Mouse (Mus musculus): ENCODE measurements around the gene 0610040J01Rik. TPM values are rescaled to one million over a fixed set of nuclear protein-coding genes. Genes with fewer than 3 reads are reported as not detected.

The 0610040J01Rik gene
- polyA plus RNA-seq, 1 experiment from 2014 or later = 1.5 TPM

DNA sequence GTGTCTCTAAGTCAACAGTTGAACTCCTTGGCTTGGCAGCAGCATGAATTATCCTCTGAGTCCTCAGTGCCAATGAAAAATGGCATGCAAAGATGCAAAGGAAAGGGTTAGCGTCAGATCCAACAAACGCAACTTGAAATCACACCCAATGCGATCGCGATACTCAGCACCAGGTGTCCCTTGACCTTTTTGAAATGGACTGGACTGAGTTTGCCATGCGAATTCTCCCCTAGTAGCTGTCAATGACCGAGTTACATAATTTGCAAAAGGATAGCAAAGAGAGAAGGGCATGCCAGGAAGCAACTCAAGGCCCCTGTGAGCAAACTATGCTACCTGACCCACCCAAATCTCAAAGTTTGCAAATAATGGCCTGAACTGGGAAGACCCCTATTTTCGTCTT, 34.9 kb downstream of the 0610040J01Rik start:
- H3K4me2 ChIP-seq (ENCODE audit: low read depth, low read length) = no peak overlapping the region
- no peaks in the 10 kb centered on the region for H3K36me3 ChIP-seq (ENCODE audit: control insufficient read depth, insufficient read depth, low read length)
- H3K4me3 ChIP-seq (ENCODE audit: low read depth, low read length) = no peak overlapping the region
- H3K9me3 ChIP-seq (ENCODE audit: control insufficient read depth, low read length) = no peaks in the 10 kb centered on the region
- no peak overlapping the region for H3K9ac ChIP-seq (replicated peaks; ENCODE audit: low read depth, low read length)
- H3K27ac ChIP-seq (ENCODE audit: low read depth, low read length) = no peak overlapping the region
- no peak for ATAC-seq (ENCODE audit: low read depth)
- H3K27me3 ChIP-seq (ENCODE audit: control insufficient read depth, insufficient read depth, low read length) = no peaks in the 10 kb centered on the region
- 93% methylated on average over 8 of the region's 8 CpGs for WGBS
- no peaks in the 10 kb centered on the region for H3K4me1 ChIP-seq (ENCODE audit: control insufficient read depth, insufficient read depth, low read length)

DNA sequence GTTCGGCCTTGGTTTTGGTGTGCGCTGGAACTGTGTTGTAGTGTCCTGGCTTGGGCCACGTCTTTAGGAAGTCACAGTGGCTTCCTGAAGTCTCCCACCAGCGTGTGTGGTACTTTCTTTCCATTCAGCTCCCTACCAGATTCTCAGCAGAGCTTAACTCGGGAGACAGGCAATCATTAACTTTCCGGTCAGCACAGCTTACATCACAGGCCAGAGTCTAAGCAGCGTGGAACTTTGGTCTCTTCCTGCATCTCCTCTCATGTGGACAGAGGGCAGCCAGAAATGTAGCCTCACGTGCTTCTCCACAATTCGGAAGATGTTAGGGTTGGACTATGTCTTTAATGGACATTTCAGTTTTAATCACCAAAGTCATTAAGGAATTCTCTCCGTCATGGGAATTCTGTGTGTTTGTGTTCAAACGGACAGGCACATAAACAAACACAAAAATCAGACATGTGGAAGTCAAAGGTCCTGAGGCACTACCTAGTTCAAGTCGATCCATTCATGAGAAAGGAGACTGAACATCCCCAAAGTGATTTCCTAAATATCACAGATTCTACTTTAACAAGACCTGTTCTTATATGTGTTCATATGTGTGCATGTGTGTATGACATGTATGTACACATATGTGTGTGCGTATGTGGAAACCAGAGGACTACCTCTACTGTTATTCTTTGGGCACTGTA, 35.5 kb downstream of the 0610040J01Rik start:
- no peak overlapping the region for H3K27ac ChIP-seq (ENCODE audit: low read depth, low read length)
- no peaks in the 10 kb centered on the region for H3K27me3 ChIP-seq (ENCODE audit: control insufficient read depth, insufficient read depth, low read length)
- 91% methylated on average over 13 of the region's 13 CpGs for WGBS
- no peaks in the 10 kb centered on the region for H3K9me3 ChIP-seq (ENCODE audit: control insufficient read depth, low read length)
- no peak for ATAC-seq (ENCODE audit: low read depth)
- no peaks in the 10 kb centered on the region for H3K36me3 ChIP-seq (ENCODE audit: control insufficient read depth, insufficient read depth, low read length)
- H3K4me1 ChIP-seq (ENCODE audit: control insufficient read depth, insufficient read depth, low read length) = no peaks in the 10 kb centered on the region
- no peak overlapping the region for H3K4me3 ChIP-seq (ENCODE audit: low read depth, low read length)
- H3K9ac ChIP-seq (replicated peaks; ENCODE audit: low read depth, low read length) = no peak overlapping the region
- H3K4me2 ChIP-seq (ENCODE audit: low read depth, low read length) = no peak overlapping the region

DNA sequence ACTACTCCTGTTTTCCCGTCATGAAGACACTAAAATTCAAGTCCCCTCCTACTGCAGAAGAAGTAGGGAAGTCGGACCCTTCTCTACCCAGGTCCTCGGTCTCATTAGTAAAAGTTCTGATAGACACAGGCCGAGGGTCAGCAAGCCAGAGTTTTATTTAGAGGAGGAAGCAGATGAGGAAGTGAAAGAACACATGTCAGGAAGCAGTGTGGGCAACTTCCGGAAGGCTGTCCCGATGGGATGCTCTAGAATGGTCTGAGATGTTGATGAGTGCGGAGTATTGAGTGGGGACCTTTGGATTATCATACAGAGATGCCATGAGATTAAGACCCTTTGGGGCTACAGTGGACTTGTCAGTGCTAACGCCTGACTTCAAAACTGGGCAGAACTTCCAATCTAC, 46.7 kb downstream of the 0610040J01Rik start:
- no peaks in the 10 kb centered on the region for H3K4me1 ChIP-seq (ENCODE audit: control insufficient read depth, insufficient read depth, low read length)
- WGBS = 91% methylated on average over 8 of the region's 8 CpGs
- no peaks in the 10 kb centered on the region for H3K36me3 ChIP-seq (ENCODE audit: control insufficient read depth, insufficient read depth, low read length)
- H3K9ac ChIP-seq (replicated peaks; ENCODE audit: low read depth, low read length) = no peak overlapping the region
- H3K27ac ChIP-seq (ENCODE audit: low read depth, low read length) = no peak overlapping the region
- H3K4me2 ChIP-seq (ENCODE audit: low read depth, low read length) = no peak overlapping the region
- ATAC-seq (ENCODE audit: low read depth) = no peak
- H3K9me3 ChIP-seq (ENCODE audit: control insufficient read depth, low read length) = no peaks in the 10 kb centered on the region
- H3K4me3 ChIP-seq (ENCODE audit: low read depth, low read length) = no peak overlapping the region
- no peaks in the 10 kb centered on the region for H3K27me3 ChIP-seq (ENCODE audit: control insufficient read depth, insufficient read depth, low read length)

DNA sequence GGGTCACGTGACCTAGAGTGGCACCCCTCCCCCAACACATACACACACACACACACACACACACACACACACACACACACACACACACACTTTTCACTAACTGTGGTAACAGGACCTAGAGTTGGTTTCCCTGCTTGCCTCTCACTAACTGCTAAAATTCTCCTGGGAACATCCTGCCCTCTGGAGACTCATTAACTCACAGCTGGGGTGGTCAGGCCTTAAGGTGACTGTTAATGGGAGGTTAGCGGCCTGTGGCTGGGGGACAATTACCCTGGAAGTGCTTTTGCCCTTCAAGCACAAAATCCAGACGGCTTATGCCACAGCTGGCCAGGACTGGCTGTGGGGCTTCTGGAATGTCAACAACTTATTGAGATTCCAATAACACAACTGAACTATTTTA, 55.3 kb downstream of the 0610040J01Rik start:
- ATAC-seq (ENCODE audit: low read depth) = no peak
- Histone ChIP-seq H3K9ac (replicated peaks; ENCODE audit: low read depth, low read length) (no peak overlapping the region), H3K9me3 (ENCODE audit: control insufficient read depth, low read length) (no peaks in the 10 kb centered on the region), H3K27me3 (ENCODE audit: control insufficient read depth, insufficient read depth, low read length) (no peaks in the 10 kb centered on the region), H3K4me1 (ENCODE audit: control insufficient read depth, insufficient read depth, low read length) (no peaks in the 10 kb centered on the region), H3K4me2 (ENCODE audit: low read depth, low read length) (no peak overlapping the region), H3K27ac (ENCODE audit: low read depth, low read length) (no peak overlapping the region), H3K4me3 (ENCODE audit: low read depth, low read length) (no peak overlapping the region), H3K36me3 (ENCODE audit: control insufficient read depth, insufficient read depth, low read length) (no peaks in the 10 kb centered on the region)
- WGBS = 33% methylated on average over 3 of the region's 3 CpGs

DNA sequence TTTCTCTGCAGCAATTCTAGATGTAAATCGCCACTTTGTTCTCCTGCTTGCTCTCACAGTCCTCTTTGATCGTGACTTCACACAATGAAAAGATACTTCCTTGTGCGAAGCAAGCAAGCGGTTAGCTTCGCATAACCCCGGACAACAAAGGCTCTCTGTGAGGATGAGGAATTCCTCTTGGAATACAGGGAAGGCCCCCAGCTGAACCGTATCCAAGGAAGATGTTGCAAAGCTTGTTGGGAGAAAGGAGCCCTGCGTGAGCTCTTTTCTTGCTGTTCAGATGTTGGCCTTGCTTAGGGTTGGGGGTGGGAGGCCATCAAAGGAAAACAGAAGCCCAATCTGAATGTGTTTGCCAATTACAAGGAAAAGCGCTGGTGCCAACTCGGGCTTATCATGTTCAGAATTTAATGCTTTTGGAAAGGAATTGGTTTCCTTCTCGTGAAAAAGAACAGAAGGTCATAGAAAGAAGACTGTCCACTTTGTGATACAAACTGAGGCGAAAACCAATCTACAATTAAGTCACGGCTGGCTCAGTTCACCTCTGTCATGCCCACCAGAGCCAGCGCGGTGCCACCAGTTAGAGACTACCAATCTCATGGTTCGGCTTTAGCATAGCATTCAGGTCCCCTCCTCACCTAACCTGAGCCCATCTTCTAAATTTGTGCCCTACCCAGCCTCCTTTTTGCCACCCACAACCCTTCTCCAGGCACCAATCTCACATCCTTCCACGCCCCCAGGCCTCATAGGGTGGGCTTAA, 60.2 kb downstream of the 0610040J01Rik start:
- WGBS = 32% methylated on average over 17 of the region's 17 CpGs
- Histone ChIP-seq H3K27ac (ENCODE audit: low read depth, low read length) (no peak overlapping the region), H3K4me2 (ENCODE audit: low read depth, low read length) (no peak overlapping the region), H3K36me3 (ENCODE audit: control insufficient read depth, insufficient read depth, low read length) (no peaks in the 10 kb centered on the region), H3K9me3 (ENCODE audit: control insufficient read depth, low read length) (no peaks in the 10 kb centered on the region), H3K27me3 (ENCODE audit: control insufficient read depth, insufficient read depth, low read length) (no peaks in the 10 kb centered on the region), H3K4me1 (ENCODE audit: control insufficient read depth, insufficient read depth, low read length) (no peaks in the 10 kb centered on the region), H3K4me3 (ENCODE audit: low read depth, low read length) (no peak overlapping the region), H3K9ac (replicated peaks; ENCODE audit: low read depth, low read length) (0 out of 2 replicates have a peak overlapping the region, but pooled peaks have one; percentile 2)
- peak; percentile 61 for ATAC-seq (ENCODE audit: low read depth)

DNA sequence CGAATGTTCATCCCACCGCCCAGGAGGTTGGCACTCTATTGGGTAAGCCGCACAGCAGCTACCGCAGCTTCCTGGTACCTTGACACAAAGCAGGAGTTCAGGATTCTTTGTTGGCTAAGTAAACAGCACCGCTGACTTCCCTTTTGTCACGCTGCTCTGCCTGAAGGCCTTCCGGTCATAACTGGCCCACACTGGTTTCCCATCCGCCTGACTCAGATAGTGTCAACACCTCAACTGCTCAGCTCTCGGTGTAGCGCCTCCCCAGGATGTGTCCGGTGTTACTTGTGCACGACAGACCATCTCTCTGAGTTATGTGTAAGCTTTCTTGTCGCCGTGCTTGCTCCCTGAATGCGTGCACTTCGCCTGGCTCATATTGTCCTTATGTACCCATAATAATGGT, 62.7 kb downstream of the 0610040J01Rik start:
- Histone ChIP-seq H3K27me3 (ENCODE audit: control insufficient read depth, insufficient read depth, low read length) (no peaks in the 10 kb centered on the region), H3K36me3 (ENCODE audit: control insufficient read depth, insufficient read depth, low read length) (no peaks in the 10 kb centered on the region), H3K4me1 (ENCODE audit: control insufficient read depth, insufficient read depth, low read length) (no peaks in the 10 kb centered on the region), H3K9ac (replicated peaks; ENCODE audit: low read depth, low read length) (no peak overlapping the region), H3K4me3 (ENCODE audit: low read depth, low read length) (no peak overlapping the region), H3K9me3 (ENCODE audit: control insufficient read depth, low read length) (no peaks in the 10 kb centered on the region), H3K4me2 (ENCODE audit: low read depth, low read length) (no peak overlapping the region), H3K27ac (ENCODE audit: low read depth, low read length) (no peak overlapping the region)
- whole genome bisulfite sequencing = 66% methylated on average over 16 of the region's 16 CpGs
- no peak for ATAC-seq (ENCODE audit: low read depth)

DNA sequence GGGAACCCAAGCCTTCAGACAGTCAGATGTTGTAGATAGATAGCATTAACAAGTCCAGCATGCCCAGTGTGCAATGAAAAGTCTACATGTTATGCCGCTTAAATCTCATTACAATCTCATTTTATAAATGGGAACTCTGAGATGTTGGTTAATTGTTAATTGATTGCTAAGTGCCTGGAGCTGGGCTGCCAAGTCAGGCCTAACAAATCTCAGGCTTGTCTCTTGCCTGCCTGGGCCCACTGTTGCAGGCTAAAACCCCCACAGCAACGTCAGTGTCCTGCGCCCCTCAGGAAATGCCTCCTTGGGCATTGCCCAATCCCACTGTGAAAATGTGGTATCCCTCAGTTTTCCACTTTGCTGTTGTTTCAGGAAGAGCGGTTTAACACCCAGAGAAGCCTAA, 63.9 kb downstream of the 0610040J01Rik start:
- H3K27ac ChIP-seq (ENCODE audit: low read depth, low read length) = no peak overlapping the region
- H3K27me3 ChIP-seq (ENCODE audit: control insufficient read depth, insufficient read depth, low read length) = no peaks in the 10 kb centered on the region
- H3K4me3 ChIP-seq (ENCODE audit: low read depth, low read length) = no peak overlapping the region
- H3K9ac ChIP-seq (replicated peaks; ENCODE audit: low read depth, low read length) = no peak overlapping the region
- no peaks in the 10 kb centered on the region for H3K9me3 ChIP-seq (ENCODE audit: control insufficient read depth, low read length)
- WGBS = 84% methylated on average over 4 of the region's 4 CpGs
- H3K36me3 ChIP-seq (ENCODE audit: control insufficient read depth, insufficient read depth, low read length) = no peaks in the 10 kb centered on the region
- ATAC-seq (ENCODE audit: low read depth) = no peak
- H3K4me2 ChIP-seq (ENCODE audit: low read depth, low read length) = no peak overlapping the region
- H3K4me1 ChIP-seq (ENCODE audit: control insufficient read depth, insufficient read depth, low read length) = no peaks in the 10 kb centered on the region

DNA sequence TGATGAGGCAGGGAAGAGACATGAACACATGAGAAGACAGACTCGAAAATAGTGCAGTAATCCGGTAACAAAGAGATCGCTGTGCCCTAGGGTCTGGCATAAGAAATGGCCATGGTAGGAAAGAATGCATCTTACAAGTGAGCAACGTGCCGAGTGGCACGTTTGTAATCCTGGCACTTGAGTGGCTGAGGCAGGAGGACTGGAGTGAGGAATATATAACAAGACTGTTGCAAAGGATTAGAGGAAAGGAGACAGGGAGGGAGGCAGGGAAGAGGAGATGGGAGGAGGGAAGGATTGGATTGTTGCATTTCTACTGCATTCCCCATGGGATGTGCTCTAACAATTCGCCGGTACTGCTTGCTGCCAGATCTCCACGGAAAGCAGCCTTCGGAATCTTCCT, 66.9 kb downstream of the 0610040J01Rik start:
- Histone ChIP-seq H3K9me3 (ENCODE audit: control insufficient read depth, low read length) (no peaks in the 10 kb centered on the region), H3K27ac (ENCODE audit: low read depth, low read length) (no peak overlapping the region), H3K4me1 (ENCODE audit: control insufficient read depth, insufficient read depth, low read length) (no peaks in the 10 kb centered on the region), H3K4me3 (ENCODE audit: low read depth, low read length) (no peak overlapping the region), H3K36me3 (ENCODE audit: control insufficient read depth, insufficient read depth, low read length) (no peaks in the 10 kb centered on the region), H3K4me2 (ENCODE audit: low read depth, low read length) (no peak overlapping the region), H3K27me3 (ENCODE audit: control insufficient read depth, insufficient read depth, low read length) (no peaks in the 10 kb centered on the region), H3K9ac (replicated peaks; ENCODE audit: low read depth, low read length) (no peak overlapping the region)
- WGBS = 77% methylated on average over 10 of the region's 10 CpGs
- ATAC-seq (ENCODE audit: low read depth) = no peak

DNA sequence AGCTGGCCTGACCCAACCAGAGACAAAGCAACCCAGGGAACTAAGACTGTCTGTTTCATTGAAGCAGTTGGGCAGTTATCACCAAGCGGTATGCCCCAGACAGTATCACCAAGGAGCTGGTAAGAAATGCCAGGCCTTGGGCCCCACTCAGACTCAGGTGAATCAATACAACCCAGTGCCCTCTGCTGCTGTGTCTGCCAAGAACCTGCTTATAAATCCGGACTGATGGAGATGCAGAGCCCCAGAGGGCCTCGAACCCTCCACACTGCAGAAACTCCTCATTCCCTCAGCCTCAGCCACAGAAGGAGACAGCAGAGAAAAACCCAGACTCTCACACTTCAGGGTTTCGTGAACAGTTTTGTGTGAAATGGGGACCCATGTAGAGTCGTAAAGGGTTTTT, 74.1 kb downstream of the 0610040J01Rik start:
- 0 out of 2 replicates have a peak, but pooled peaks have one; percentile 9 for ATAC-seq (ENCODE audit: low read depth)
- Histone ChIP-seq H3K27ac (ENCODE audit: low read depth, low read length) (no peak overlapping the region), H3K4me1 (ENCODE audit: control insufficient read depth, insufficient read depth, low read length) (no peaks in the 10 kb centered on the region), H3K27me3 (ENCODE audit: control insufficient read depth, insufficient read depth, low read length) (no peaks in the 10 kb centered on the region), H3K36me3 (ENCODE audit: control insufficient read depth, insufficient read depth, low read length) (no peaks in the 10 kb centered on the region), H3K4me3 (ENCODE audit: low read depth, low read length) (no peak overlapping the region), H3K9me3 (ENCODE audit: control insufficient read depth, low read length) (no peaks in the 10 kb centered on the region), H3K4me2 (ENCODE audit: low read depth, low read length) (no peak overlapping the region), H3K9ac (replicated peaks; ENCODE audit: low read depth, low read length) (no peak overlapping the region)
- 83% methylated on average over 5 of the region's 5 CpGs for WGBS
